Mouse (Mus musculus) limb, embryonic 13.5 days (tissue): Measurements from ENCODE around the gene Tnf. TPM values are rescaled to one million over a fixed set of nuclear protein-coding genes. Genes with fewer than 3 reads are reported as not detected.
A peak's percentile ranks its signal among the peaks of the same experiment; 100 is the strongest.

Experiments
- ATAC-seq: fragments of 200-750 bp; cut with Nextera tagmentation; 2 replicates; pipeline ENCODE4 v1.8.0; 2017; ENCODE audit warnings: low read depth, moderate number of reproducible peaks, moderate TSS enrichment; ENCODE audit not compliant: low FRiP score
- H3K27ac ChIP-seq: fragments of 300-500 bp; sonication (generic); 2 replicates; pipeline ENCODE4 v1.5.1; 2015; ENCODE audit warnings: inconsistent platforms, mild to moderate bottlenecking, moderate library complexity
- H3K27me3 ChIP-seq: fragments of 300-500 bp; sonication (generic); 2 replicates; pipeline ENCODE4 v1.6.1; 2015; ENCODE audit warnings: mild to moderate bottlenecking, inconsistent platforms
- H3K36me3 ChIP-seq: fragments of 300-500 bp; sonication (generic); 2 replicates; pipeline ENCODE4 v1.6.1; 2015; ENCODE audit warnings: inconsistent platforms, mild to moderate bottlenecking, moderate library complexity
- H3K4me1 ChIP-seq: fragments of 300-500 bp; sonication (generic); 2 replicates; pipeline ENCODE4 v1.6.1; 2015; ENCODE audit warnings: inconsistent platforms
- H3K4me2 ChIP-seq: fragments of 300-500 bp; sonication (generic); replicated peaks from 2 replicates; pipeline ENCODE4 v1.6.1; 2015; ENCODE audit warnings: inconsistent platforms, mild to moderate bottlenecking, moderate library complexity
- H3K4me3 ChIP-seq: fragments of 300-500 bp; sonication (generic); 2 replicates; pipeline ENCODE4 v1.5.1; 2015; ENCODE audit warnings: moderate library complexity, mild to moderate bottlenecking, inconsistent platforms
- H3K9ac ChIP-seq: fragments of 300-500 bp; sonication (generic); 2 replicates; pipeline ENCODE4 v1.6.1; 2015; ENCODE audit warnings: mild to moderate bottlenecking, inconsistent platforms
- H3K9me3 ChIP-seq: fragments of 300-500 bp; sonication (generic); 2 replicates; pipeline ENCODE4 v1.6.1; 2016; ENCODE audit warnings: inconsistent platforms
- WGBS: fragments of 180-500 bp; shearing (Covaris S2); methylation state at CpG from one replicate; pipeline ENCODE4 v1.1.7; 2015; 5-methylcytosine and 5-hydroxymethylcytosine counted together
- polyA plus RNA-seq: library from polyadenylated mRNA; unstranded; fragments of >200 nt; fragmentation: Nextera tagmentation; extraction: Ambion mirVana; gene quantifications from 2 replicates; pipeline ENCODE4 v1.2.1, GENCODE M21; 2015

The Tnf gene
- polyA plus RNA-seq, 1 experiment from 2014 or later, result 0.36 TPM

- H3K4me3 ChIP-seq, result no peak overlapping the region
- peak overlapping the region; percentile 36; the same call in 1 of the 2 replicates for H3K9ac ChIP-seq
- H3K4me1 ChIP-seq, result peaks cover 38% of the 10 kb centered on the region
- WGBS, result 14% methylated on average over 12 of the region's 12 CpGs
- peaks cover 54% of the 10 kb centered on the region for H3K36me3 ChIP-seq
- H3K27me3 ChIP-seq, result no peaks in the 10 kb centered on the region
- H3K9me3 ChIP-seq, result no peaks in the 10 kb centered on the region
- H3K4me2 ChIP-seq, result no peak overlapping the region; the same call in 1 of the 2 replicates
- no peak overlapping the region for H3K27ac ChIP-seq
- no peak for ATAC-seq
These were observed 30.2 kb upstream of the Tnf start for GRCm38 (mm10) chr17:35232043-35232442.

DNA sequence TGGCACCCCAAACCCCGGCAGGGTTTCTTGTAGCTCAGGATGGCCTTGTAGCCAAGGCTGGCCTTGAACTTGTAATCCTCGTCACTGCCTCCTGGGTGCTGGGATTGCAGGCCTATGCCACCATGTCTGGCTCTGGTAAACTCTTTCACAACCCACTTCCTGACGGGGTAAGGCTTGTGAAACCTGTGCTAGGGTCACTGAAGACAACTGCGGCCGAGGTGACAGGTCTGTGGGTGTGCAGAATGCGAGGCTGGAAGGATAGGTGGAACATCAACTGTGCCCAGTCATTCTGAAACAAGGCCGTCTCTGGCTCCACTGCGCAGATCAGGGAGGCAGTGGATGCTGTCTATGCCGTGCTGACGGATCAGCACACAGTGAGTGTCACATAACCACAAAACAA, 29.2 kb upstream of the Tnf start:
- H3K27ac ChIP-seq, result no peak overlapping the region
- 94% methylated on average over 10 of the region's 10 CpGs for WGBS
- no peak overlapping the region for H3K4me3 ChIP-seq
- H3K36me3 ChIP-seq, result peaks cover 58% of the 10 kb centered on the region
- peaks cover 34% of the 10 kb centered on the region for H3K4me1 ChIP-seq
- no peak overlapping the region for H3K4me2 ChIP-seq
- H3K9ac ChIP-seq, result 0 out of 2 replicates have a peak overlapping the region, but pooled peaks have one; percentile 1
- no peaks in the 10 kb centered on the region for H3K27me3 ChIP-seq
- ATAC-seq, result no peak
- no peaks in the 10 kb centered on the region for H3K9me3 ChIP-seq

DNA sequence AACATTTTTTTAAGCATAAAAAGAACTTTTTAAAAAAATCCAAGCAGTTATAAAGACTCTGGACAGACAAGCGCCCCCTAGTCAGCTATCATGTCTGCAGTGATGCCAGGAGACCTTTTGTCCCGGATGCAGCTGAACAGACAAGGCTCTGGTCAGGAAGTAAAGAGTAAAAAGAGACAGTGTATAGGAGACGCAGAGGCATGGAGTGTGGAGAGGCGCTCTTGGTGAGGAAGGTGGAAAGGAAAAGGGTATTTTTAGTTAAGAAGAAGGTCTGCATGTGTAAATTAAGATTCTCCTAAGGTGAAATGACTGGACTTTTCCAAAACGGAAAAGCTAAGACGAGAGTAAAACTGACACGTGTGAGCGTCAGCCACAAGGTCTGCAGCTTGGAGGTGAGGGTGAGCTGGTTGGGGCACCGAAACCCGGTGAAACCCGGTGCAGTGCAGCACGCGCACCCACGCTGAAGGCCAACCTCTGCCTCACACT, 24.8 kb upstream of the Tnf start:
- Histone ChIP-seq H3K27me3 (no peaks in the 10 kb centered on the region), H3K27ac (no peak overlapping the region), H3K4me2 (no peak overlapping the region), H3K4me1 (peaks cover under 1% of the 10 kb centered on the region; the same call in 1 of the 2 replicates), H3K4me3 (no peak overlapping the region), H3K36me3 (peaks cover 72% of the 10 kb centered on the region), H3K9ac (no peak overlapping the region), H3K9me3 (no peaks in the 10 kb centered on the region)
- ATAC-seq, result no peak
- 89% methylated on average over 14 of the region's 14 CpGs for WGBS

DNA sequence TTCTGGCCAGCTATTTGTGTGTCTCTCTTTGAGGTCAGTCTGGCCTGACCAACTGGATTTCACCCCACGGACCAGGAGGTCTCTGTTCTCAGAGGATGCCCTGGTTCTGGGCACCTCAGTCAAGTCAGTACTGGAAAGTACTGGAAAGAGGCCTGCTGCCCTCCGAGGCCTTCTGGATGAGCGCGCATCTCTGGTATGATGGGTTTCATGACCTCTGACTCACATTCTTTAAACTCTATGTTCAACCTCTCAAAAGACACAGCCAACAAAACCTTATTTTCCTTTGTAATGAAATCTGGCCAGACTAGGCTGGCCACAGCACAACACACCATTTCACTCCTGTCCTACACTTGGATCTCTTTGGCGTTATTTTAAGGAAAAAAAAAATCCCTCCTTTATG, 23.6 kb upstream of the Tnf start:
- WGBS, result 87% methylated on average over 5 of the region's 5 CpGs
- Histone ChIP-seq H3K9ac (no peak overlapping the region), H3K9me3 (no peaks in the 10 kb centered on the region), H3K27me3 (no peaks in the 10 kb centered on the region), H3K36me3 (peaks cover 70% of the 10 kb centered on the region), H3K4me3 (no peak overlapping the region), H3K27ac (no peak overlapping the region), H3K4me1 (no peaks in the 10 kb centered on the region), H3K4me2 (no peak overlapping the region)
- ATAC-seq, result no peak

DNA sequence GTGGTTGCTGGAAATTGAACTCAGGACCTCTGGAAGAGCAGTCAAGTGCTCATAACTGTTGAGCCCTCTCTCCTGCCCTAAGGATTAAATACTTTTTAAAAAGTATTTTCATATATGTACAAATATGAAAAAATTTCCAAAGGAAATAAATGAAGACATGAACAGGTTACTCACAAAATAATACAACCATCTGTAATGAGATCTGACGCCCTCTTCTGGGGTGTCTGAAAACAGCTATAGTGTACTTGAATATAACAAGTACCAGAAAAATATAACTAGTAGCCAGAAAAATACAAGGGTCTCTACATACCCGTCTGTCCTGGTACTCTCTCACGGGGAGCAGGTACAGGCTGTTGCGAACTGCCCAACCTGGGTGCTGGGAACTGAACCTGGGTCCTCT, 22.8 kb upstream of the Tnf start:
- 94% methylated on average over 4 of the region's 4 CpGs for WGBS
- no peak for ATAC-seq

DNA sequence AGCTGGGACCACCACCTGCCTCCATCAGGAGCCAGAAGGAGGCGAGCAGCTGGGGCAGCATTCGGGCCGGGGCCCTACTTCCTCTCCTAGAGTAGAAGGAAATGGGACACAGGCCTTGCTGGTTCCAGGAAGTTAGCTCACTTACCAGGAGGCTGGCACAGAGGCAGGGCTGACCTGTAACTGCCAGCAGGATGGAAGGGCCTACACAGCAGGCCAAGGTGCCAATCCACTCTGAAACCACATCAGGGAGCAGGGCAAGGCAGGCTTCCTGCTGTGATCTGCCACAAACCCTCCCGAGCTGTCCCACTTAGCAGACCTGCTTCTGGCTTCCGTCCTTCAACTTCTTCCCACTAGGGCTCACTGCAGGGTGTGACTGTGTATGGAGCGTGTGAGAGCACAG, 20.5 kb upstream of the Tnf start:
- Histone ChIP-seq H3K4me1 (no peaks in the 10 kb centered on the region), H3K4me3 (no peak overlapping the region), H3K9me3 (no peaks in the 10 kb centered on the region), H3K4me2 (no peak overlapping the region), H3K27ac (0 out of 2 replicates have a peak overlapping the region, but pooled peaks have one; percentile 28), H3K27me3 (no peaks in the 10 kb centered on the region), H3K9ac (no peak overlapping the region; the same call in 1 of the 2 replicates), H3K36me3 (peaks cover 58% of the 10 kb centered on the region)
- ATAC-seq, result no peak
- WGBS, result 69% methylated on average over 6 of the region's 6 CpGs

More for the DNA sequence above, 22.8 kb upstream of the Tnf start:
- H3K9me3 ChIP-seq, result no peaks in the 10 kb centered on the region
- no peak overlapping the region for H3K9ac ChIP-seq
- H3K27me3 ChIP-seq, result no peaks in the 10 kb centered on the region
- no peak overlapping the region for H3K4me3 ChIP-seq
- no peaks in the 10 kb centered on the region for H3K4me1 ChIP-seq
- peaks cover 71% of the 10 kb centered on the region for H3K36me3 ChIP-seq
- no peak overlapping the region for H3K27ac ChIP-seq
- H3K4me2 ChIP-seq, result no peak overlapping the region

DNA sequence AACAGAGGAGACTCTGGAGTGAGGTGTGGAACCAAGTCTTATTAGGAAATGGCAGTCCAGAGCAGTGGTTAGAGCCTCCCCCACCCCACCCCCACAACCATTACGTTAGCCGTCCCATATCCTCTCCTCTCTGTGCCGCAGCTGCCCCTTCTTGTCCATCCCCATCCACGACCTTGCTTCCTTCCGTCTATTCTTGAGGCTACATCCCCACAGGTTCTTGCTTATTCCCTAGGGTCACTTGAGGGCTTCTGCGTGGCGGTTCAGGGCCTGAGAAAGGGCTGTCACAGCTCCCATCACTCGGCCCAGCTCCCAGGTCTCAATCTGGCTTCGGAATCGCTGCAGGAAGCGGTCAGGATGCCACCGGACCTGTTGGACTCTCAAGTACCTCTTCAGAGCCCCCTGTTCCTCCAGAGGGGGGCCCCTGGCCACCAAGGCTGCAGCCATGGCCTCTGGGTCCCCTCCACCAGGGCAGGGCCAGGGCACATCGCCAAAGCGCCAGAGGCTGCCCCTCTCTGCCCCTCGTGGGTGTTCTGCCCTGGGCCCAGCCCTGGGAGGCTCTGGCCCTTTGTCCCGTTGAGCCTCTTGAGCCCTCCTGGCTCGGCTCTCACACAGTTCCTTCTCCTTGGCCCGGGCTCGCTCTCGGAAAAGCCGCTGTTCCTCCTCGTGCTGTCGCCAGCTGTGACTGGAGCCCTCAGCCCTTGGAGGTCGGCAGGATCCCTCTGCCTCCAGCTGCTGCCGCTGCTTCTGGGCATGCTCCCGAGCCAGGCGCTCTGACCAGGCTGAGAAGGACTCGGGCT, 18.5 kb upstream of the Tnf start, which contains the start of gene Gm16181:
Gene Gm16181 (plus strand): TSS at position 679 of the 797 bp plus-strand sequence.
- Histone ChIP-seq H3K4me1 (no peaks in the 10 kb centered on the region), H3K36me3 (peaks cover 46% of the 10 kb centered on the region), H3K4me3 (no peak within 1 kb of the TSS), H3K27ac (no peak within 1 kb of the TSS), H3K27me3 (no peaks in the 10 kb centered on the region), H3K4me2 (no peak within 1 kb of the TSS), H3K9ac (0 out of 2 replicates have a peak within 1 kb of the TSS, but pooled peaks have one; percentile 19), H3K9me3 (no peaks in the 10 kb centered on the region)
- no peak for ATAC-seq
- 85% methylated on average over 28 of the region's 28 CpGs for WGBS

DNA sequence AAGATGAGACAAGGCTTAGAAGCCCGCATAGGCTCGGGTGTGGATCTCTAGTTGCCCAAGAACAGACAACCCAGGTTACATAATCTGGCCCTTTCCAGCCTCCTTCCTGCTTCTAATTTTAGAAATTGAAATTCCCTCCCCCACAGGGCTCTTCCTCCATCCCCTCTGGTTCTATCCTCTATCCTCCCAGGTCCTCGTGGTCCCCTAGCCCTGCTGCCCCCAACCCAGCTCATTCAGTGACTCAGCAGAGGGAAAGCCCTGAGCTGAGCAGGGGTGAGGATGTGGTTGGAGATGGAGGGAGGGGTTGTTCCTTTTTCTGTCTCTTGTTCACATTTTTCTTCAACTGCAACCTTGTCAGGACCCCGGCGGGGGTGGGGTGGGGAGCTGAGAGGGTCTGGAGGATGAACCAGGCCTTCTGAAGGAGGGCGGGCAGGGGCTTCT, 17.8 kb upstream of the Tnf start:
- Histone ChIP-seq H3K4me2 (no peak overlapping the region), H3K27me3 (no peaks in the 10 kb centered on the region), H3K4me3 (no peak overlapping the region), H3K9ac (no peak overlapping the region), H3K4me1 (no peaks in the 10 kb centered on the region), H3K27ac (no peak overlapping the region), H3K9me3 (no peaks in the 10 kb centered on the region), H3K36me3 (peaks cover 39% of the 10 kb centered on the region)
- 88% methylated on average over 6 of the region's 6 CpGs for WGBS
- ATAC-seq, result no peak

DNA sequence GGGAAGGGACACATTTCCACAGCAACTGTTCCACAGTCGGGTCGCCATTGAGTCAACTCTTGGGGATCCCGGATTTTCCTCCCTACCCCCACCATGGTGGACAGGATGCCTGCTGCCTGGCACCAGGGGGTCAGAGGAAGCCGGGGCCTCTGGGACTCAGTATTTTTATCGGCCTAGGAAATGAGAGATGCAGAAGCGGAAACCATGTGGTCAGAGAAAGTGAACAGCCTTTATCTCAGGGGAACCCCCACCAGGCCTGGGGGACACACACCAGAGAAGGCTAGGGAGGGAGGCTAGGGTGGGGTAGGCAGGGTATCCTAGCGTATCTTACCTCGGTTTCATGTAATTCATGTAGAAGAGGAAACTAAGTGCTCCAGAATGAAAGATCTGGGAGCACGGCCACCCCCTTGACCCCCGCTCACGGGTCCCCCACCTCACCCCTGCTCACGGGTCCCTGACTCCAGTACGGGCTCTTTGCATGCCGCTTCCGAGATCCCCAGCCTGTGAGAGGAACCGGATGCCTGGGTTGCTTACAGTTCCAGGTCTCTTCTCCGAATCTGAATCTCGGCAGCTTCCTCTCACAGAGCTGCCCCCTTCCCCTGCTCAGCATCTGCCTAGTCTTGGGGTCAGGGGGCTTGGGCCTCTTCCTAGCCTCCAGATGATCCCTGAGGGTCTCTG, 16.8 kb upstream of the Tnf start:
- H3K27ac ChIP-seq, result no peak overlapping the region
- no peak for ATAC-seq
- H3K4me3 ChIP-seq, result no peak overlapping the region
- no peaks in the 10 kb centered on the region for H3K9me3 ChIP-seq
- H3K27me3 ChIP-seq, result no peaks in the 10 kb centered on the region
- no peak overlapping the region for H3K4me2 ChIP-seq
- H3K9ac ChIP-seq, result no peak overlapping the region
- 82% methylated on average over 18 of the region's 18 CpGs for WGBS
- H3K4me1 ChIP-seq, result no peaks in the 10 kb centered on the region
- peaks cover 39% of the 10 kb centered on the region for H3K36me3 ChIP-seq

- no peaks in the 10 kb centered on the region for H3K4me1 ChIP-seq
- H3K4me2 ChIP-seq, result no peak overlapping the region
- no peak for ATAC-seq
- no peak overlapping the region for H3K9ac ChIP-seq
- H3K27ac ChIP-seq, result no peak overlapping the region
- H3K4me3 ChIP-seq, result no peak overlapping the region
- H3K36me3 ChIP-seq, result no peaks in the 10 kb centered on the region
- no peaks in the 10 kb centered on the region for H3K27me3 ChIP-seq
- 86% methylated on average over 5 of the region's 5 CpGs for WGBS
- H3K9me3 ChIP-seq, result no peaks in the 10 kb centered on the region
These were observed 11.3 kb upstream of the Tnf start for GRCm38 (mm10) chr17:35213071-35213470.

- Histone ChIP-seq H3K36me3 (no peaks in the 10 kb centered on the region), H3K27ac (no peak overlapping the region), H3K9ac (no peak overlapping the region), H3K4me1 (no peaks in the 10 kb centered on the region), H3K9me3 (no peaks in the 10 kb centered on the region), H3K4me2 (no peak overlapping the region), H3K27me3 (0 out of 2 replicates have a peak, but pooled peaks cover 5% of the 10 kb centered on the region), H3K4me3 (no peak overlapping the region)
- no peak for ATAC-seq
- WGBS, result 57% methylated on average over 3 of the region's 3 CpGs
These were observed 8.8 kb upstream of the Tnf start for GRCm38 (mm10) chr17:35210593-35210992.

- Histone ChIP-seq H3K27ac (no peak overlapping the region), H3K36me3 (no peaks in the 10 kb centered on the region), H3K27me3 (peaks cover 11% of the 10 kb centered on the region), H3K9me3 (no peaks in the 10 kb centered on the region), H3K4me3 (no peak overlapping the region), H3K4me2 (no peak overlapping the region), H3K9ac (no peak overlapping the region), H3K4me1 (no peaks in the 10 kb centered on the region)
- no peak for ATAC-seq
- 82% methylated on average over 12 of the region's 12 CpGs for WGBS
These were observed 8.2 kb upstream of the Tnf start for GRCm38 (mm10) chr17:35209785-35210535.
